Mouse (Mus musculus): ENCODE data around the gene Tmtc2. TPM values are rescaled to one million over a fixed set of nuclear protein-coding genes. Genes with fewer than 3 reads are reported as not detected.
"Not testable (repeated sequence)": the region's sequence is repeated elsewhere in the genome, so short reads cannot be mapped to it uniquely, and the experiment has no call there.

The Tmtc2 gene
- polyA plus RNA-seq, 1 experiment from 2014 or later: 7.3 TPM

DNA sequence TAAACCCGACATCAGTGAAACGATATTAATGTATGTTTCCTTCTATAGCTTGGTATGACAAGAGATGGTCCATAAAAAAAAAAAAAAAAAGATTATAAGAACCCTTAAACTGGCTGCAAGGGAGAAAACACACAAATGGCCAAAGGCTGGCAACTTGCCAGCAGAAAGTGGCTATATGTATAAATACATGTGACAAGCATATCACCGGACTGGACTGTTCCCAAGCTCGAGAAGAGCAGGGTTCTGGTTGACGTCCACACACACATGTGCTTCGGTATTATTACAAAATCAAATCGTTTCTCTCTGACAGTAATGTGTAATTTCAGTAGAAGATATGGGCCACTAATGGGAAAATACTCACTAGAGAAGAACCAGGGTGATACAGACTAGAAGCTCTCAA, 287.2 kb downstream of the Tmtc2 start:
- ATAC-seq: no peak
- 82% methylated on average over 7 of the region's 7 CpGs for WGBS
- H3K4me3 ChIP-seq (ENCODE audit: low read length): no peak overlapping the region

DNA sequence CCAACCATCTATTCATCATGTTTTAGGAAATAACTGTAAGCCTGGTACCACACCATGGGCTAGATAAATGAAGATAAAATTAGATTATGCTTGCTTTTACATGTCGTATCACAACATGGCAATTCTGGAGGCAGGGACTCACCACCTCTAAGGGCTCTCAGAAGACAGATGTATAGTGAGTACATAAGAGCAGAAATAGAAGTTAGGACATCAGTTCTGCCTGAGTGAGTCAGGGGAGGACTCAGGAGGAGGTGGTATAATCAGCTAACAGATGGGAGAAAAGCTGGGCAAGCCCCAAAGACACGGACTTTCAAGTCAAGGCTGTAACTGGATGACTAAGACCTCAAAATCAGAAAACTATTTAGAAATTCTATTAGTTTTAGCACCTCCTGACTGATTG, 288.0 kb downstream of the Tmtc2 start:
- 77% methylated on average over 2 of the region's 2 CpGs for WGBS
- ATAC-seq: no peak
- H3K36me3 ChIP-seq (ENCODE audit: control insufficient read depth, insufficient read depth, low read length): no peaks in the 10 kb centered on the region

More for the DNA sequence above, 287.2 kb downstream of the Tmtc2 start:
- H3K27ac ChIP-seq (ENCODE audit: low read depth, low read length): no peak overlapping the region
- H3K36me3 ChIP-seq (ENCODE audit: control insufficient read depth, insufficient read depth, low read length): no peaks in the 10 kb centered on the region
- no peaks in the 10 kb centered on the region for H3K9me3 ChIP-seq (ENCODE audit: control insufficient read depth, low read length)
- H3K9ac ChIP-seq (ENCODE audit: low read depth, low read length): no peak overlapping the region
- H3K4me1 ChIP-seq (ENCODE audit: control insufficient read depth, insufficient read depth, low read depth, low read length): no peaks in the 10 kb centered on the region
- no peaks in the 10 kb centered on the region for H3K27me3 ChIP-seq (replicated peaks; ENCODE audit: control insufficient read depth, insufficient read depth, low read length)
- H3K4me2 ChIP-seq (ENCODE audit: low read length): no peak overlapping the region

GRCm38 (mm10) chr10:105284171-105284570, 290.1 kb downstream of the Tmtc2 start:
- Histone ChIP-seq H3K27ac (ENCODE audit: low read depth, low read length) (no peak overlapping the region), H3K4me1 (ENCODE audit: control insufficient read depth, insufficient read depth, low read depth, low read length) (no peaks in the 10 kb centered on the region), H3K9me3 (ENCODE audit: control insufficient read depth, low read length) (no peaks in the 10 kb centered on the region), H3K4me2 (ENCODE audit: low read length) (no peak overlapping the region), H3K9ac (ENCODE audit: low read depth, low read length) (no peak overlapping the region), H3K36me3 (ENCODE audit: control insufficient read depth, insufficient read depth, low read length) (no peaks in the 10 kb centered on the region), H3K27me3 (replicated peaks; ENCODE audit: control insufficient read depth, insufficient read depth, low read length) (no peaks in the 10 kb centered on the region), H3K4me3 (ENCODE audit: low read length) (no peak overlapping the region)
- 66% methylated on average over 6 of the region's 6 CpGs for WGBS
- ATAC-seq: no peak

More for the DNA sequence above, 288.0 kb downstream of the Tmtc2 start:
- Histone ChIP-seq H3K4me2 (ENCODE audit: low read length) (no peak overlapping the region), H3K27me3 (replicated peaks; ENCODE audit: control insufficient read depth, insufficient read depth, low read length) (no peaks in the 10 kb centered on the region), H3K9me3 (ENCODE audit: control insufficient read depth, low read length) (no peaks in the 10 kb centered on the region), H3K4me1 (ENCODE audit: control insufficient read depth, insufficient read depth, low read depth, low read length) (no peaks in the 10 kb centered on the region), H3K4me3 (ENCODE audit: low read length) (no peak overlapping the region), H3K9ac (ENCODE audit: low read depth, low read length) (no peak overlapping the region), H3K27ac (ENCODE audit: low read depth, low read length) (no peak overlapping the region)

GRCm38 (mm10) chr10:105280933-105281332, 293.3 kb downstream of the Tmtc2 start:
- no peak for ATAC-seq
- Histone ChIP-seq H3K36me3 (ENCODE audit: control insufficient read depth, insufficient read depth, low read length) (no peaks in the 10 kb centered on the region), H3K9ac (ENCODE audit: low read depth, low read length) (no peak overlapping the region), H3K4me1 (ENCODE audit: control insufficient read depth, insufficient read depth, low read depth, low read length) (no peaks in the 10 kb centered on the region), H3K4me3 (ENCODE audit: low read length) (no peak overlapping the region), H3K27ac (ENCODE audit: low read depth, low read length) (no peak overlapping the region), H3K4me2 (ENCODE audit: low read length) (no peak overlapping the region), H3K27me3 (replicated peaks; ENCODE audit: control insufficient read depth, insufficient read depth, low read length) (no peaks in the 10 kb centered on the region), H3K9me3 (ENCODE audit: control insufficient read depth, low read length) (no peaks in the 10 kb centered on the region)
- WGBS: 91% methylated on average over 3 of the region's 3 CpGs

DNA sequence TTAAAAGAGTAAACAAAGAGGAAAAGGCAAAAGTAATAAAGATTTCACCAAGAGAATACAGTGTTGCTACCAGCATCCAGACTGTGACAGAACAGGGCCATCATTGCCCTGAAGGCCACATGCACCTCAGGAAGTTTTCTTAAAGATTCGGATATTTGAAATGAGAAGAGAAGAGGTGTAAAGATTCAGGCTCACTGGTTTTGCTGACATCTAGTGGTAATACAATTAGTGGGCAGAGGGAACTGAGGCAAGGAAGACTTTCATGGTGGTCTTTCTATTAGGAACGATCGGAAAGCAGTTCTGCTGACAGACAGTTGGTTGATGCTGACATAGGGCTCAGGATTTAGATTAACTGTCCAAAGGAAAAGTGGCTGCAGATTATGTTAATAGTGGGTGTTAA, 314.2 kb downstream of the Tmtc2 start:
- 51% methylated on average over 3 of the region's 3 CpGs for WGBS
- H3K4me3 ChIP-seq (ENCODE audit: low read length): no peak overlapping the region
- H3K4me2 ChIP-seq (ENCODE audit: low read length): no peak overlapping the region
- no peaks in the 10 kb centered on the region for H3K4me1 ChIP-seq (ENCODE audit: control insufficient read depth, insufficient read depth, low read depth, low read length)
- no peak for ATAC-seq
- H3K27me3 ChIP-seq (replicated peaks; ENCODE audit: control insufficient read depth, insufficient read depth, low read length): no peaks in the 10 kb centered on the region
- no peak overlapping the region for H3K9ac ChIP-seq (ENCODE audit: low read depth, low read length)
- no peaks in the 10 kb centered on the region for H3K36me3 ChIP-seq (ENCODE audit: control insufficient read depth, insufficient read depth, low read length)
- H3K9me3 ChIP-seq (ENCODE audit: control insufficient read depth, low read length): no peaks in the 10 kb centered on the region
- no peak overlapping the region for H3K27ac ChIP-seq (ENCODE audit: low read depth, low read length)

DNA sequence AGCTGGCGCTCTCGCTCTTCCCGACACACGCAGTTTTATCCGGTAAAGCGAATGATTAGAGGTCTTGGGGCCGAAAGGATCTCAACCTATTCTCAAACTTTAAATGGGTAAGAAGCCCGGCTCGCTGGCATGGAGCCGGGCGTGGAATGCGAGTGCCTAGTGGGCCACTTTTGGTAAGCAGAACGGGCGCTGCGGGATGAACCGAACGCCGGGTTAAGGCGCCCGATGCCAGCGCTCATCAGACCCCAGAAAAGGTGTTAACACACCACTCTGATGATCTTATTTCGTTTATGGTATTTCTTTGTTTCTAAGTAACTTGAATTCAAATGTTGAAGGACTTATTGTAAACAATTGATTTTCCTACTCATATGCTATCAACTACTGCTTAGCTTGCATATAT, 336.0 kb downstream of the Tmtc2 start:
- H3K9me3 ChIP-seq (ENCODE audit: control insufficient read depth, low read length); H3K4me3 ChIP-seq (ENCODE audit: low read length); H3K27me3 ChIP-seq (replicated peaks; ENCODE audit: control insufficient read depth, insufficient read depth, low read length); H3K4me1 ChIP-seq (ENCODE audit: control insufficient read depth, insufficient read depth, low read depth, low read length); ATAC-seq; H3K27ac ChIP-seq (ENCODE audit: low read depth, low read length); H3K4me2 ChIP-seq (ENCODE audit: low read length); H3K36me3 ChIP-seq (ENCODE audit: control insufficient read depth, insufficient read depth, low read length); H3K9ac ChIP-seq (ENCODE audit: low read depth, low read length): not testable (repeated sequence)
- 88% methylated on average over 22 of the region's 22 CpGs for WGBS

DNA sequence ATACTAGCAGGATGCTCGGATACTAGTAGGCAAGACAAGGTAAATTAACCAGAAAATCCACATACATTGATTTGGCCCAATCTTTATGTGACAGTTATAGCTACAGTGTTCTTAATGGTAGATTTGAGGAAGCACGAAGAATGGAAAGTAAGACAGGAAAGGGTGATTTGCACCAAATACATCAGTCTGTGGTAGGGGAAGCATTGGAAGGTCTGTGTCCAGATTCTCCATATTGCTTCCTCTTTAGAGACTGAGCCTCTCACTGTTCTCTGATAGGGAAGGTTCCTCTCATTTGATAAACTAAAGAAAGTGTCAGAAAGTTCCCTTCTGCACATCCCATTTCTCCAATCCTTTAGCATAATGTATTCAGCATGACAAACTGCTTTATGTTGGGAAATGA, 341.4 kb downstream of the Tmtc2 start:
- 97% methylated on average over 2 of the region's 2 CpGs for WGBS
- Histone ChIP-seq H3K27me3 (replicated peaks; ENCODE audit: control insufficient read depth, insufficient read depth, low read length) (no peaks in the 10 kb centered on the region), H3K9me3 (ENCODE audit: control insufficient read depth, low read length) (no peaks in the 10 kb centered on the region), H3K27ac (ENCODE audit: low read depth, low read length) (no peak overlapping the region), H3K4me1 (ENCODE audit: control insufficient read depth, insufficient read depth, low read depth, low read length) (no peaks in the 10 kb centered on the region), H3K4me2 (ENCODE audit: low read length) (no peak overlapping the region), H3K36me3 (ENCODE audit: control insufficient read depth, insufficient read depth, low read length) (no peaks in the 10 kb centered on the region), H3K9ac (ENCODE audit: low read depth, low read length) (no peak overlapping the region), H3K4me3 (ENCODE audit: low read length) (no peak overlapping the region)
- no peak for ATAC-seq

GRCm38 (mm10) chr10:105230416-105230815, 343.8 kb downstream of the Tmtc2 start:
- ATAC-seq: no peak
- WGBS: 82% methylated on average over 7 of the region's 7 CpGs
- no peaks in the 10 kb centered on the region for H3K36me3 ChIP-seq (ENCODE audit: control insufficient read depth, insufficient read depth, low read length)
- H3K27me3 ChIP-seq (replicated peaks; ENCODE audit: control insufficient read depth, insufficient read depth, low read length): no peaks in the 10 kb centered on the region
- no peak overlapping the region for H3K4me3 ChIP-seq (ENCODE audit: low read length)
- no peak overlapping the region for H3K4me2 ChIP-seq (ENCODE audit: low read length)
- H3K9ac ChIP-seq (ENCODE audit: low read depth, low read length): no peak overlapping the region
- H3K9me3 ChIP-seq (ENCODE audit: control insufficient read depth, low read length): no peaks in the 10 kb centered on the region
- H3K4me1 ChIP-seq (ENCODE audit: control insufficient read depth, insufficient read depth, low read depth, low read length): no peaks in the 10 kb centered on the region
- no peak overlapping the region for H3K27ac ChIP-seq (ENCODE audit: low read depth, low read length)

GRCm38 (mm10) chr10:105228623-105229022, 345.6 kb downstream of the Tmtc2 start:
- no peaks in the 10 kb centered on the region for H3K4me1 ChIP-seq (ENCODE audit: control insufficient read depth, insufficient read depth, low read depth, low read length)
- no peak overlapping the region for H3K27ac ChIP-seq (ENCODE audit: low read depth, low read length)
- no peak overlapping the region for H3K4me3 ChIP-seq (ENCODE audit: low read length)
- no peaks in the 10 kb centered on the region for H3K27me3 ChIP-seq (replicated peaks; ENCODE audit: control insufficient read depth, insufficient read depth, low read length)
- 94% methylated on average over 2 of the region's 2 CpGs for WGBS
- H3K4me2 ChIP-seq (ENCODE audit: low read length): no peak overlapping the region
- ATAC-seq: no peak
- no peaks in the 10 kb centered on the region for H3K9me3 ChIP-seq (ENCODE audit: control insufficient read depth, low read length)
- no peak overlapping the region for H3K9ac ChIP-seq (ENCODE audit: low read depth, low read length)
- H3K36me3 ChIP-seq (ENCODE audit: control insufficient read depth, insufficient read depth, low read length): no peaks in the 10 kb centered on the region

DNA sequence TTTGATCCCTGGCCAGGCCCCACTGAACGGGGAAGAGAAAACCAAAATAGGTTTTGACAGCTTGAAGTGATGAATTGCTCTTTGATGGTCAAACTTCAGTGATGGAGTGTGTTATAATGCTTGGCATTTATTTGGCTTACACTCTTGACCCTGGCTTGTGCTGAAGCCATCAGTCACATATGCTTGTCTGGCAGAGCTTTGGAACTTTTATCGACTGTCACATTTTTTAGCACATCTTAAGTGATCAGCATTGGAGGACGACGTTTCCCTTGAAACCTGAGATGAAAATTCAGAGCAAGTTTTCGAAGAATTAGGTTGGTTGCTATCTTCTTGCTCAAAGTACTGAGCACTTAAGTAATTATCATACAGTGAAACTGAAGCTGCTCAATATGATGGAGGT, 346.6 kb downstream of the Tmtc2 start:
- no peak overlapping the region for H3K9ac ChIP-seq (ENCODE audit: low read depth, low read length)
- no peaks in the 10 kb centered on the region for H3K27me3 ChIP-seq (replicated peaks; ENCODE audit: control insufficient read depth, insufficient read depth, low read length)
- H3K36me3 ChIP-seq (ENCODE audit: control insufficient read depth, insufficient read depth, low read length): no peaks in the 10 kb centered on the region
- no peak overlapping the region for H3K27ac ChIP-seq (ENCODE audit: low read depth, low read length)
- WGBS: 60% methylated on average over 5 of the region's 5 CpGs
- H3K4me2 ChIP-seq (ENCODE audit: low read length): no peak overlapping the region
- no peak for ATAC-seq
- H3K9me3 ChIP-seq (ENCODE audit: control insufficient read depth, low read length): no peaks in the 10 kb centered on the region
- no peak overlapping the region for H3K4me3 ChIP-seq (ENCODE audit: low read length)
- no peaks in the 10 kb centered on the region for H3K4me1 ChIP-seq (ENCODE audit: control insufficient read depth, insufficient read depth, low read depth, low read length)

All from hindbrain, embryonic 16.5 days (tissue).